Mouse (Mus musculus): ENCODE measurements at regions not wholly inside any gene's neighbourhood (a gene's known extent, or its start where the extent isn't known, plus 50 kb on each side); places are given as distances from the start of the nearest gene placed in this dataset.
"Not testable (repeated sequence)": the region's sequence is repeated elsewhere in the genome, so short reads cannot be mapped to it uniquely, and the experiment has no call there.

DNA sequence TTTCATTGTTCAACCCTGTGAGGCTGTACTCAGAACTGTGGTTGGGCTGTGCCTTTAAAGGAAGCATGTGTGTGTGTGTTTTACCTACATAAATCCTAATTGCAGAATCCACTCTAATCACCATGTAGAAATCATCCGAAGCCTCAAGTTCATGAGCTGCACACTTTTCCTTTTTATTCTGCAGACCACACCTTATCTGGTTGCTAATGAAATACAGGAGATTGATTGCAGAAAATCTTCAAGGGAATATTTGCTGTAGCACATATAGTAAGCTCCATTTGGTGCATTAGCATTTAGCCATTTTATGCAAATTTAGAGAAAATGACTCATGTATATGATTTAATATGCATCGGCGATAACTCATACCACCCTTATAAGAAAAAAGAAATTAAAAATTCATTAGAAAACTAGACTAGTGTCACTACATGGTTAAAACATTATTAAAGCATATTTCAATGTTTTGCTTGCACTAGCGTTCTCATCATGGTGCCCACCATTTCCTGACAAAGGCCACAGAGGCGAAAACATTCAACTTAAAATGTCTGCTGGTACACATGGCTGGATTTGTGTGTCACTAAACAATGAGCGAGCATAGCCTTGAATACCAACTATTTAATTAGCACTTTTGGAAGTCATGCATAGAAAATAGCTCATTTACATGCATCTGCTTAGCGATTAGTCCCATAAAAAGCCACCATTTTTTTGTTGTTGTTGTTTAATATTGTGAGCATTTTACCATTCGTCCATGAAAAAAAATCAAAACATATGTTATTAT is 245.7 kb downstream of the Mef2c start:
- DNase-seq (ENCODE audit: low spot score) (peak; percentile 85), ATAC-seq (ENCODE audit: low FRiP score) (no peak)
- peak overlapping the region; percentile 18; the same call in 1 of the 2 replicates for H3K4me2 ChIP-seq (ENCODE audit: low read depth, low read length, poor library complexity, severe bottlenecking)
- H3K36me3 ChIP-seq (ENCODE audit: insufficient read depth, low read length) = no peaks in the 10 kb centered on the region
- 0 out of 2 replicates have a peak overlapping the region, but pooled peaks have one; percentile 0 for H3K9ac ChIP-seq (replicated peaks; ENCODE audit: low read length, poor library complexity, severe bottlenecking)
- H3K27ac ChIP-seq (ENCODE audit: low read depth, low read length) = peak overlapping the region; percentile 68
- TF ChIP-seq CTCF (IDR thresholded peaks at IDR 0.05) = no peak
- H3K4me1 ChIP-seq (ENCODE audit: insufficient read depth, low read length) = 0 out of 2 replicates have a peak, but pooled peaks cover 7% of the 10 kb centered on the region
- H3K4me3 ChIP-seq (ENCODE audit: low read depth, low read length) = no peak overlapping the region
- no peaks in the 10 kb centered on the region for H3K9me3 ChIP-seq (ENCODE audit: low read length)
- H3K27me3 ChIP-seq (ENCODE audit: insufficient read depth, low read length) = no peaks in the 10 kb centered on the region
- WGBS = 41% methylated on average over 8 of the region's 8 CpGs

DNA sequence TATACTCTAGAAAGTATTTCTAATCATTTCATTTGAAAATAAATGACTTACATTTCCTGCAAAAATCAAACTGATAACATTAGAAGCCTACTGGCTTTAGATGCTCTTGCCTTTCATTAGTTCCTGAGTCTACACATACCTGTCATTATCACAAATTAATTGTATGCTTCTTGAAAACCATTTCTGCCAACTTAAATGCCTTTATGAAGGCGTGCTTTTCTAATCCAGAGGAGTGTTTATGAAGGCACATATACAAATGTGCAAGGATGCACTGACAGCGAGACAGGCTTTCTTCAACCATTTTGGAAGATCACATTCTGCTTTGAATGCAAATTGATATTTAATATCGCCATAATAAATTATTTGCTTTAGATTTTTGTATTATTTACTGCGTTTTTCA is 246.6 kb downstream of the Mef2c start:
- H3K4me2 ChIP-seq (ENCODE audit: low read depth, low read length, poor library complexity, severe bottlenecking) = no peak overlapping the region
- no peak overlapping the region for H3K9ac ChIP-seq (replicated peaks; ENCODE audit: low read length, poor library complexity, severe bottlenecking)
- TF ChIP-seq CTCF (IDR thresholded peaks at IDR 0.05) = no peak
- H3K27me3 ChIP-seq (ENCODE audit: insufficient read depth, low read length) = no peaks in the 10 kb centered on the region
- H3K4me3 ChIP-seq (ENCODE audit: low read depth, low read length) = no peak overlapping the region
- H3K9me3 ChIP-seq (ENCODE audit: low read length) = no peaks in the 10 kb centered on the region
- 0 out of 2 replicates have a peak, but pooled peaks cover 5% of the 10 kb centered on the region for H3K4me1 ChIP-seq (ENCODE audit: insufficient read depth, low read length)
- 57% methylated on average over 4 of the region's 4 CpGs for WGBS
- 0 out of 2 replicates have a peak overlapping the region, but pooled peaks have one; percentile 62 for H3K27ac ChIP-seq (ENCODE audit: low read depth, low read length)
- DNase-seq (ENCODE audit: low spot score) (no peak), ATAC-seq (ENCODE audit: low FRiP score) (no peak)
- H3K36me3 ChIP-seq (ENCODE audit: insufficient read depth, low read length) = no peaks in the 10 kb centered on the region

DNA sequence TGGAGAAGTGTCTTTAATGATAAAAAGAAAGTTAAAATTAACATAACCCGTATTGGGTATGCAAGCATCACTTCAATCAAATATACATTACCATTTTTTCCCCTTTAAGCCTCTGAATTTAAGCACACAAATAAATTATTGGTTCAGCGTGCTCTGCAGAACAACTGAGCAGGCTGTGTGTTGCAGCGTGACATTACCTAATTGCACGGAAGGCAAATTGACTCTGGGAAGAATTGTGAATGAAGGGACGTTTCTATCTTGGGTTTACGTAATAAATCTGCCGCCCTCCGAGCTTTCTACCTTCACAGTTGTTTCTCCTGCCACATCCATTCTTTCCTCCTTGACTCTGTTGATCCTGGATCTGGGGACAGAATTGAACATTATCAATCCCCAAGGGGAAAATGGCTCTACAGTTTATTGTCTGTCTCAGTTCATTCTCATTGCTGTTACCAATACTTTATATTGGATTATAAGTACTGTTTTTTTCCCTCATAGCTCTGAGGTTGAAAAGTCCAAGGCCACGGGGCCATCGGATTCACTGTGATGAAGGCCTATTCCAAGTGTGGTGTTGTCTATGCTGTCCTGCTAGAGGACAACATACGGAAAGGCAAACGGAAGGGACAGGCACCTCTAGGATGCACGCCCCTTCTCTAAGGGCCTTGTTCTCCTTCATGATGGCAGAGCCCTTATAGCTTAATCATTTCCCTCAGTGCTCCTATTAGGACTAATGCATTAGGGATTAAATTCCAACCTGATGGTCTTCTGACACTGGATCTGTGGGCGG is 256.7 kb downstream of the Mef2c start:
- DNase-seq (ENCODE audit: low spot score) (no peak), ATAC-seq (ENCODE audit: low FRiP score) (no peak)
- H3K9me3 ChIP-seq (ENCODE audit: low read length) = no peaks in the 10 kb centered on the region

DNA sequence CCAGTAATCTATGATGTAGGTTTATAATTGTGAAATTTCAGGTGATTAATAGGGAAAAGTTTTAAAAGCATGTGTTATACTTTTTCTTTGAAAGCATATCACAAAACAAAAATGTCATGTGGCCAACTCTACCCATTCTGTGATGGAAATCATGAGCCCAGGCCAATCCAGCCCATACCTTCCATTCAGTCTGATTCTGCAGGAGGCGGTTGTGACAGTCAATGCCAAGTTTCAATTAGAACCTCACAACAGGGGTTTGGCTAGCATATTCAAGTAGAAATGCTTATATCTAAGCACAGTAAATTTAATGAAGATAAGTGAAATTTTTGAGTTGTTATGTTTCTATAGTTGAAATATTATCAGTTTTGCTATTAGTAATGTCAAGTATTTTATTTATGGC is 258.6 kb downstream of the Mef2c start:
- Histone ChIP-seq H3K9me3 (ENCODE audit: low read length) (no peaks in the 10 kb centered on the region), H3K4me2 (ENCODE audit: low read depth, low read length, poor library complexity, severe bottlenecking) (no peak overlapping the region), H3K27me3 (ENCODE audit: insufficient read depth, low read length) (no peaks in the 10 kb centered on the region), H3K27ac (ENCODE audit: low read depth, low read length) (no peak overlapping the region), H3K4me3 (ENCODE audit: low read depth, low read length) (no peak overlapping the region), H3K9ac (replicated peaks; ENCODE audit: low read length, poor library complexity, severe bottlenecking) (no peak overlapping the region), H3K36me3 (ENCODE audit: insufficient read depth, low read length) (no peaks in the 10 kb centered on the region; the same call in 1 of the 2 replicates), H3K4me1 (ENCODE audit: insufficient read depth, low read length) (no peaks in the 10 kb centered on the region)
- DNase-seq (ENCODE audit: low spot score) (no peak), ATAC-seq (ENCODE audit: low FRiP score) (no peak)
- 81% methylated on average over 1 of the region's 1 CpGs for WGBS
- no peak for TF ChIP-seq CTCF (IDR thresholded peaks at IDR 0.05)

More for the DNA sequence above, 256.7 kb downstream of the Mef2c start:
- H3K4me3 ChIP-seq (ENCODE audit: low read depth, low read length) = no peak overlapping the region
- no peak overlapping the region for H3K9ac ChIP-seq (replicated peaks; ENCODE audit: low read length, poor library complexity, severe bottlenecking)
- no peaks in the 10 kb centered on the region; the same call in 1 of the 2 replicates for H3K36me3 ChIP-seq (ENCODE audit: insufficient read depth, low read length)
- no peak overlapping the region for H3K4me2 ChIP-seq (ENCODE audit: low read depth, low read length, poor library complexity, severe bottlenecking)
- TF ChIP-seq CTCF (IDR thresholded peaks at IDR 0.05) = no peak
- no peaks in the 10 kb centered on the region for H3K4me1 ChIP-seq (ENCODE audit: insufficient read depth, low read length)
- H3K27ac ChIP-seq (ENCODE audit: low read depth, low read length) = no peak overlapping the region
- H3K27me3 ChIP-seq (ENCODE audit: insufficient read depth, low read length) = no peaks in the 10 kb centered on the region
- WGBS = 72% methylated on average over 14 of the region's 14 CpGs

DNA sequence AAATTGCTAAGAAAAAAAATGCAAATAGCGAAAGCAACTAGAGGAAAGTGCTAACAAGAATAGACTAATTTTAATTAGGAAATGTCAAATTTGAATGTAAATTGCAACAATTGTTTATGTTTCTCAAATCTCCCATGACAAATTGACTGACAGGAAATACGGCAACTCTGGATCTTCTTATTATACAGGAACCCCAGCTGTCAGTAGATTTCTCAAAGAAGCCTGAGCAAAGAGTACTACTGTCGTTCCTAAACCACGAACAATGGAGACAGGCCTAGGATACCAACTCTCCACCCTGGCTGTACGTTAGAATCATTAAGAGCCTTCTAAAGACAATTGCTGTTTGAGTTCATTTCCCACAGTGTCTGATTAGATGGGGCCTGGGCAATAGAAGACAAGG is 259.5 kb downstream of the Mef2c start:
- H3K27me3 ChIP-seq (ENCODE audit: insufficient read depth, low read length); H3K9ac ChIP-seq (replicated peaks; ENCODE audit: low read length, poor library complexity, severe bottlenecking); DNase-seq (ENCODE audit: low spot score); H3K9me3 ChIP-seq (ENCODE audit: low read length); H3K4me1 ChIP-seq (ENCODE audit: insufficient read depth, low read length); ATAC-seq (ENCODE audit: low FRiP score); H3K4me2 ChIP-seq (ENCODE audit: low read depth, low read length, poor library complexity, severe bottlenecking); H3K36me3 ChIP-seq (ENCODE audit: insufficient read depth, low read length); H3K4me3 ChIP-seq (ENCODE audit: low read depth, low read length); H3K27ac ChIP-seq (ENCODE audit: low read depth, low read length): not testable (repeated sequence)
- 50% methylated on average over 5 of the region's 5 CpGs for WGBS

DNA sequence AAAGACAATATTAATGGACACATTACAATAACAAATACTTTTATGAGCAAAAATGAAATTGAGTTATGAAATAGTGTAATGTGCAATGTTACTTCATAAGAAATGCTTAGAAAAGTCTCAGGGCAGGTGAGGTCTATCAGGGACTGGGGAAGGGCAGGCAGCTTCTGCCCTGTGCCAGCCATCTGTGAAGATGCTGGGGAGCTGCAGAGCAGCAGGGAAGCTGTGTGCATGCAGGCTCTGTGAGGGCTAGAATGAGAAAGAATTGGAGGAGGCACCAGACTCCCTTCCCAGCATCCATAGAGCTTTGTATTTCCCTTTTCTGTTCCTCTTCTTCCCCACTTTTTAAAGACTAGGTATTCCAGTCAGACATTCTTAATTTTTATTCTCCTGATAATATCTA is 281.8 kb downstream of the Mef2c start:
- Histone ChIP-seq H3K27me3 (ENCODE audit: insufficient read depth, low read length) (no peaks in the 10 kb centered on the region), H3K9me3 (ENCODE audit: low read length) (no peaks in the 10 kb centered on the region), H3K36me3 (ENCODE audit: insufficient read depth, low read length) (no peaks in the 10 kb centered on the region), H3K4me2 (ENCODE audit: low read depth, low read length, poor library complexity, severe bottlenecking) (no peak overlapping the region), H3K27ac (ENCODE audit: low read depth, low read length) (no peak overlapping the region), H3K4me3 (ENCODE audit: low read depth, low read length) (no peak overlapping the region), H3K9ac (replicated peaks; ENCODE audit: low read length, poor library complexity, severe bottlenecking) (no peak overlapping the region), H3K4me1 (ENCODE audit: insufficient read depth, low read length) (no peaks in the 10 kb centered on the region)
- TF ChIP-seq CTCF (IDR thresholded peaks at IDR 0.05) = no peak
- no peak for ATAC-seq (ENCODE audit: low FRiP score)
- DNase-seq (ENCODE audit: low spot score) = no peak
